Mouse (Mus musculus) G1E (cell line): ENCODE data around the gene Foxo1.

Experiments
- CTCF ChIP-seq: IDR thresholded peaks from 2 replicates; pipeline ENCODE4 v1.5.1; 2012; ENCODE audit warnings: low read depth, low read length, inconsistent platforms, mixed read lengths
- GATA1 ChIP-seq: IDR thresholded peaks from 2 replicates; pipeline ENCODE4 v1.6.1; 2012; ENCODE audit warnings: borderline replicate concordance, low read length, inconsistent platforms, mixed read lengths

DNA sequence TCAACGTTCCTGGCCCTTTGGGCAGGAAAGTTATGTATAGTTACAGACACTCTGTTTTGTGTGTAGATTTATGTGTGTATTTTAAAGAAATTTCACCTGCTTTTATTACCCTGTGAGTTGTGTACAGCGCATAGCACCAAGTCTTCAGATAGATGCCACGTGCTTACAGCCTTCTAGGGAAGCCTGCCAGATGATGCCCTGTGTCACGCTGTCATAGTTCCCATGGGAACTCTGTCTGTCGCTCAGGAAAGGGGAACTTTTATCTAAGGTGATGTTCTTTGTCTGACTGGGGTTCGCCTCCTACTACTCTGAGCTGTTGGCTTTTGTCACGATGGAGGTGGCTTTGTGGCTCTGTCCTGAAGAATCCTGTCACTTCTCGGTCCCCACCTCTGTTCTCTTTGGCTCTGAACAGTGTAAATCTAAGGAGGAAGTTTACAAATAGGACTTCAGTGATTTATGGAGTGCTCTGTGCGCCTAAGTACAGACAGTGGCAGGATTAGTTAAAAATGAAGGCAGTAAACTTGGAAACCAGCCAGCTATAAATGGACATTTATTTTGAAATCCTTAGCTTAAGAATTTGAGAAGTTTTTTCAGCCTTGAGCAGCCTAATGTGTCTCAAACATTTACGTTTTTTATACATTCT lies 80.0 kb downstream of the Foxo1 start:
- TF ChIP-seq CTCF (no peak), GATA1 (no peak)
